Mouse (Mus musculus) adrenal gland, postnatal 4 days (tissue): ENCODE measurements around the gene Lingo2. TPM values are rescaled to one million over a fixed set of nuclear protein-coding genes. Genes with fewer than 3 reads are reported as not detected.

Source experiments
- DNase-seq, 2 experiments: peaks; one replicate each; pipeline ENCODE4 v3.0.0; 2021 to 2022; ENCODE audit warnings: low spot score in 2 of 2, mixed read lengths in 2 of 2
- long read RNA-seq, 2 experiments: library from polyadenylated mRNA; stranded (forward); transcript quantifications; one replicate each; pipeline ENCODE4 v2.0.0; 2021
- total RNA-seq, 2 experiments: library from RNA; stranded (reverse); gene quantifications; 2 replicates each; pipeline ENCODE4 v1.2.3; 2021

Gene Lingo2
- 1 to 10 TPM in 1 of 2 experiments, under 1 TPM in 1; 0.65 to 1.5 TPM for total RNA-seq
- long read RNA-seq, experiment 1, partial matches to known transcripts: 0 of 2 reads
- long read RNA-seq, experiment 1, other reads (novel, unspliced or antisense): 2 of 2 reads
- long read RNA-seq, experiment 2: 0 reads

DNA sequence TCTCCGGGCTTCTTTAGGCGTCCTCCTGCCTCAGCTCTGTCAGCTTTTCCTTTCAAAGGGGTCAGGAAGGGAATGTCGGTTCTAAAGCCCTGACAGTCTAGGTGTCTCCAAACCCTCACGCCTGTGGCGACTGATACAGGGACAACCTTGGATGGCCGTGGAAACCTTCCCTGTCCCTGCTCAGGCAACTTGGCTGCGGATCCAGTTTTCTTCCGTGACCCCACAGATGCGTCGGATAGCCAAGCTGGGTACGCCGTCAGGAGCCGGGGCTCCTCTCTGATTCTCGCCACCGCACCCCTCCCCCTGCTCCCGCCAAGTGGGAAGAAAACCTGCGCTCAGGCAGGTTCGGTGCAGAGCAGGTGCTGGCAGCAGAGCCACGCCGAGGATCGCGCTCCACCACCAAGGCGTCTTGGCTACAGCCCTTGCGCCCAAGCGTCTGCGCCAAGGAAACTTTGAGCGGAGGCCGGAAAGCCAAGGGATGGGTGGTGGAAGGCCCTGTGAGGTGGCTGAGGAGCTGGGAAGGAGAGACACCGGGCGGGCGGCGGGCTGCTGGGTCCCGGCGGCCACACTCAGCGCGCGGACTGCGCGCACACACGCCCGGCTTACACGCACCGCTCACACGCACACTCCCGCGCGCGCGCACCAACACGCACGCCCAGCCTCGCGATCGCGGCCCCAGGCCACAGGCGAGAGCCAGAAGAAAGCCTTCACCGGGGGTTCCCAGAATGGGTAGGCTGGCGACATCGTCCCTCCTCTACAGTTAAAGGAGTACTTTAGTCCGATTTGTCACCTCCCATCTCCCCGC is at the start of gene Lingo2:
Lingo2 (minus strand) TSS at position 598 of the 805 bp plus-strand sequence.
- no peak for DNase-seq

DNA sequence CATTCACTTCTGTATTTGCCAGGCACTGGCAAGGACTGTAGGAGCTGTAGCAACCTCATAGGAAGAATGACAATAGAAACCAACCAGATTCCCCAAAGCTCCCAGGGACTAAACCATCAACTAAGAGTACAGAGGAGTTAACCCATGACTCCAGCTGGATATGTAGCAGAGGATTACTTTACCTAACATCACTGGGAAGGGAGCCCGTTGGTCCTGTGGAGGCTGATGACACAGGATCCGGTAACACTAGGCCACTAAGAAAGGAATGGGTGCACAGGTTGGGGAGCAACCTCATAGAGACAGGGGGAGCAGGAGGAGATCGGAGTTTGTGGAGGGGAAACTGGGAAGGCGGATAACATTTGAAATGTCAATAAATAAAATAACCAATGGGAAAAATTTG is 21.8 kb upstream of the Lingo2 start:
- DNase-seq: no peak

DNA sequence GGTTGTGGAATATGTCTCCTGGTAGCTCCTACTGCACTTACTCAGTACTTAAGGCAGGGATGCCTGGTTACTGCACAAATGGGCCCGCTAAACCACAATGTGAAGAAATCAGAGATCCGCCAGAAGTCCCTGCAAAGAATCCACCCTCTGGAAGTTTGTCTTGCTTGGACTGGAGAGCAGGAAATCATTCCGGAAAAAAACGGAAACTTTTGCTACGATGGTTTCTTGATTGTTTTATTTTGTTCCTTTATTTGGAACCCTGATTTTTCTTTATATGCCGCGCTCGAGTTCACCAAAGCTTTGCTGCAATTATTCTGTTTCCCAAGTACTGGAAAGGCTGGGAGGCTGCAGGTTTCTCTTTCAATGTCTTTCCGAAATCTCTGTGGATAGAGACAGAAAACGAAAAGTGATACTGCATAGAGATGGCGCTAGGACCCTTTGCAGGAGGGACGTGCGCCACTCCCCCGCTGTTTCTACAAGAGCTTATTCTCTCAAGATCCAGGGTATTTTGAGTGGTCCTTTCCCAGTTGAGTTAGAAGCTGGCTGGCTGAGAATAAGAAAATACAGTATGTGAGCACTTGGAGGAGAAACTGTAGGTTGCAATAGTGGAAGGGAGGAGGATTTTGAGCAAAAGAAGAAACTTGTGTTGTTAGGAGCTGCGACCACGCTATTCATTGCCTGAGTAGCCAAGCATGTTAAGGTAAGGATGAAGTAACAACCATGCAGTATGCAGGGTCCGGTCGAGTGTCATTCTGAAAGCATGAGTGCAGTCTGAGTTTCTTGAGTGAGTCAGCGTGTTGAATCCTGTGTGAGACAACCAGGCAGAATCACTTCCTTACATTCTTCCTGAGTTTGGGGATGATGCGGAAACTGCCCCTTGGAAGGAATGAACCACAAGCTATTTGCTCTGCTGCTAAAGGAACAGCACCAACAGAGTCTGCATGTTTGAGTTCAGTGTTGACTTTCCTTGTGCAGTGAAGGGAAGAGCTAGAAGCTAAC is 1.2 kb upstream of the Lingo2 start:
- no peak for DNase-seq

GRCm38 (mm10) chr4:36951955-36952215 is 338 bp upstream of the Lingo2 start:
- DNase-seq: no peak

GRCm38 (mm10) chr4:36950790-36951149 is 777 bp downstream of the Lingo2 start:
- no peak for DNase-seq

DNA sequence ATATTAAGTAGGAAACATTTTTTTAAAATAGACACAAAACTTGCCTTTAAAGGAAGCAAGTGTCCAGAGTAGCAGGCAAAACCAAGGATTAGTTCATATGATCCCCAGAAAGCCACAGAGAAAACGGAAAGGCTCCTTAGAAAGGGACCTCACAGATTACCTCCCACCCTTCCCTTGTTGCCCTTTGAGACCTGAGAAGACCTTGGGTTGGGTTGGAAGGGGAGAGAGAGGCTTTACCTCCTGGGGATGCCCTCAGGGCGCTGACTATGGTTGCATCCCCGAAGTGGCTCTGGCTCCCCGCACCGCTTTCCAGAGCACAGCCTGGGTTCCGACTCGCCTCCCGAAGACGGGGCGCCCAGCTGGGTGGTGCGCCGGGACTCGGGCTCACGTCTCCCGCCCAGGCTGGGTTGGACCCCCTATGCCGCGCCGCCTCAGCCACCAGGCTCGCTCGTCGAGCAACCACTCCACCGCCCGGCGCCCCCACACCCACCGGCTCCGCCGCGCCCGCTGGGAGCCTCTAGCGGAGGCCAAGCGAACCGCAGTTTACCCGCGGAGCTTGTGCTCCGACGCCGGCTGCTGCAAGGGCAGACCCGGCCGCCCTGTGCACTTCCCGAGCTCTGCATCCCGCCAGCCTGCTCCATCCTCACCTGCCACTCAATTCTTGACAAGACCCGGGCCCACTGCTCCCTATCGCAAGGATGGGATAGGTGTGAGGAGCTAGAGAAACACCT is 1.4 kb downstream of the Lingo2 start:
- DNase-seq: peak in 1 of 2 experiments; percentile 16

GRCm38 (mm10) chr4:36890810-36891209 is 60.7 kb downstream of the Lingo2 start:
- DNase-seq: no peak

GRCm38 (mm10) chr4:36890365-36890764 is 61.2 kb downstream of the Lingo2 start:
- no peak for DNase-seq

GRCm38 (mm10) chr4:36874781-36875180 is 76.8 kb downstream of the Lingo2 start:
- no peak for DNase-seq

DNA sequence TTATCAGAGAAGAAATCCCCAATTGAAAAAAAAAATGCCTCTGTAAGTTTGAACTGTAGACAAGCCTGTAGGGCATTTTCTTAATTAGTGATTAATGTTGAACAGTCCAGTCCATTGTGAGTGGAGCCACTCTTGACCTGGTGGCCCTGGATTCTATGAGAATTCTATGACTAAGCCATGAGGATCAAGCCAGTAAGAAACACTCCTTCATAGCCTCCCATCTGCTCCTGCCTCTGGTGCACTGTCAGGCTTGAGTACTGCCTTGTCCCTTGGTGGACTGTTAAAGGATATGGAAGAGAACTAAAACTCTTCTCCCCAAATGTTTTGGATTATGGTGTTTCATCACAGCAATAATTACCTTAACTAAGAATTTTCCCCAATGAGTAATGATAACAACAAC is 126.6 kb downstream of the Lingo2 start:
- no peak for DNase-seq

DNA sequence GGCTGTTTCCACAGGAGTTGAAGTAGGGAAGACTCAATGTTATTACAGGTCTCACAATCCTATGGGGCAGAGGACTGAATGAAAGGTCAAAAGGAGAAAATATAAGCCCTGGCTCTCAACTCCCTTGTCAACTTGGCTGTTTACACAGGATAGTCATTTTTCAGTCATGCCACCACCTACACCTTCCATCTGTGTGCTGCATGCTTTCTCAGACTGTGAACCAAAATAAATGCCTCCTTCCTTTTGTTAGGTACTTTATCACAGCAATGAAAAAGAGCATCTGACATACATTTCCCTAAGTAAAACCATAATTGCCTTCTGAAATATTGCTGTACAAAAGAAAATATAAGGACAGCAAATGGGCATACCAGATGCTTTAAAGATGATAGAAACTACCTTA is 129.6 kb downstream of the Lingo2 start:
- no peak for DNase-seq

- DNase-seq: no peak
These were observed 176.5 kb downstream of the Lingo2 start for GRCm38 (mm10) chr4:36775088-36775487.

GRCm38 (mm10) chr4:36730691-36731090 is 220.9 kb downstream of the Lingo2 start:
- no peak for DNase-seq

GRCm38 (mm10) chr4:36716411-36716810 is 235.1 kb downstream of the Lingo2 start:
- no peak for DNase-seq

DNA sequence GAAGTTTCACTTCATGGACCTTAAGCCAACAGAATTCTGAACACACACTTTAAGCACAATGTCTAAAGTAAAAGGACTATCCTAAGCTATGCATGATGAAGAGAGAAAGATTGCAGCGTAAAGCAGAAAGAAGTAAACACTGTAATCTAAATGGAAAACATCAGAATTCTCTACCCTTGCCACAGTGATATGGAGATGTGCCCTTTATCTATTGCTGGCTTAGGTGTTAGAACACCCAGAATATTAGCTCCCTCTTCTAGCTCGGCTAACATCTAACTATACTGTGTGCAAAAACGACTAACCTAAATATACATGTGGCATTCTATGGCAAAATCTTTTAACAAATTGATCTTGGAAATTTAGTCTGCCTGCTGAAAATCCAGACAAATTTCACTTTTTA is 252.7 kb downstream of the Lingo2 start:
- DNase-seq: no peak

DNA sequence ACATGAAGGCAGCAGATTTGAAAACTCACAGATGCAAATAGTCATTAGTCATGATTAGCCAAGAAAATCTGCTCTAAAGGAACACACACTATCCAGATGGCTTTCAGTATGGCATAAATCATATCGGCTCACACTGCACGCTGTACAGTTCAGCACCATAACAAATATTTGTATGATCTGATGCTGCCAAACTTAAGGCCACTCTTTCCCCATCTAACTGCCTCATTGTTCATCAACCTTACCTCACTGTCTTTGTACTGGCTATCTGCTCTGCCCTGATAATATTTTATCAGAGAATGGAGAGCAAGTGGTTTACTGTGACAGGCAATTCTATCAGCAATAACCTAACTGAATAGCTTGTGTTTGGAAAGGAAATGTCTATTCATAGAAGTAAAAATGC is 254.7 kb downstream of the Lingo2 start:
- DNase-seq: no peak

GRCm38 (mm10) chr4:36659920-36660319 is 291.6 kb downstream of the Lingo2 start:
- DNase-seq: no peak

GRCm38 (mm10) chr4:36647753-36648152 is 303.8 kb downstream of the Lingo2 start:
- no peak for DNase-seq

- no peak for DNase-seq
These were observed 315.9 kb downstream of the Lingo2 start for GRCm38 (mm10) chr4:36635666-36636065.

DNA sequence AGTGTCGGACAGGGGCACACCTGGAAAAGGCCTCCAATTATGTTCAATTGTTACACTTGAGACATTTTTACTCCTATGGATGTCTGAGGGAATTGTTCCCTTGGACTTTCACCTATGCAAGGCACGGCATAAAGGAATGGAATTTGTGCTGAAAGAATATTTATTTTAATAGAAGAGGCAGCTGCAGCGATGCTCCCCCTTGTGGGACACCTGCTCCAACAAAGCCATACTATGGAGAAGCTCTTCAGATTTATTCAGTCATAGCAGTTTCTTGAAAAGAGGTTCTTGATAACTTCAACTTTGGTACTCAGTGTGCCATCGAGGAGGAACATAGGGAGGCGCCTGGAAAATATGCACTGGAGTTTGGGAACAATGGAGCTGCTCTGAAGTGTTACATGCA is 374.7 kb downstream of the Lingo2 start:
- DNase-seq: no peak

- DNase-seq: no peak
These were observed 375.3 kb downstream of the Lingo2 start for GRCm38 (mm10) chr4:36576256-36576655.
